Mouse (Mus musculus): ENCODE data around the gene Tacc3. TPM values are rescaled to one million over a fixed set of nuclear protein-coding genes. Genes with fewer than 3 reads are reported as not detected.

Gene Tacc3
- polyA plus RNA-seq, 1 experiment from 2014 or later = 227 TPM

DNA sequence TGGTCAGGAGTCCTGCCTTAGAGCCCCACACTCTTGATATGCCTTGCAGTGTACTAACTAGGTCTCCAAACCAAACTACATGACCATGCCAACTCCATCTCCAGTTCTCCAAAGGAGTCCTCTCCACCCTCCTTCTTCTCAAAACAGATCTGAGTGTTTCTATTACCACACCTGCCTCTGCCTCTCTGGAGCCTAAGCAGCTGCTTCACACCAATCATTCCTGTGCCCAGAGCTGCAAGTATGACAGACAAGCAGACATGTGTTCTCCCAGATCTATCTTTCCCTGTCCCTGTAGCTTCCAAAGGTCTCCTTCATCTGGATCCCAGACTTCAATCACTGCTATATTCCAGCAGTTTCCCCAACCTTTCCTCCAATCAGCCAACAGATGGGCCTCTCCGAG lies 1.2 kb upstream of the Tacc3 start:
- Histone ChIP-seq H3K27me3 (no peaks in the 10 kb centered on the region), H3K4me2 (peak overlapping the region; percentile 74), H3K9ac (peak overlapping the region; percentile 67), H3K4me1 (peaks cover 31% of the 10 kb centered on the region), H3K9me3 (no peaks in the 10 kb centered on the region), H3K27ac (peak overlapping the region; percentile 77), H3K4me3 (peak overlapping the region; percentile 91), H3K36me3 (peaks cover 37% of the 10 kb centered on the region)
- 15% methylated on average over 1 of the region's 1 CpGs for WGBS
- no peak for ATAC-seq (ENCODE audit: borderline replicate concordance, extremely low read depth, low FRiP score, low TSS enrichment)

DNA sequence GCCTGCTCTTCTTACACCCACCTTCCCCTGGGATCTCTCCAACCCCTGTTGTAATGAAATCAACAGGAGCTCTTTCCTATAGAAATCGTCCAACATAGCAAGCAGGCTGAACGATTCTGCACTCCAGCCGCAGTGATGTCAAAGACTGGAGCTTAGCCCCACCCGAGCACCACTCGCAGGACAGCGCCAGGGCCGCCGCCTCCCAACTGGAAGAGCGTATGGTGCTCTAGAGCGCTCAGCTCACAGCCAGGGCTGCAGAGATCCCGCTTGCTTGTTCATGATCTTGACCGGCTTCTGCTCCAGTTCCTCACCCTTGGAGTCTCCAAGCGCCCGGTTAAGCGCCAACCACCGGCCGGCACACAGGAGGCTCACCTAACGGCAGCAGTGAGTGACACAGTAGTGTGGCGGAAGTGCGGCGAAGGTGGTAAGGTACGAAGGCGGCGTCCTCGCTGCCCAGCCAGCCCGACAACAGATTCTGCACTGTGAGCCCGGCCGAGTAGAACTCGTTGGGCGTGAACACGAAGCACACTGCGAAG lies 609 bp upstream of the Tacc3 start:
- H3K4me1 ChIP-seq = peaks cover 31% of the 10 kb centered on the region
- ATAC-seq (ENCODE audit: borderline replicate concordance, extremely low read depth, low FRiP score, low TSS enrichment) = peak; percentile 15

DNA sequence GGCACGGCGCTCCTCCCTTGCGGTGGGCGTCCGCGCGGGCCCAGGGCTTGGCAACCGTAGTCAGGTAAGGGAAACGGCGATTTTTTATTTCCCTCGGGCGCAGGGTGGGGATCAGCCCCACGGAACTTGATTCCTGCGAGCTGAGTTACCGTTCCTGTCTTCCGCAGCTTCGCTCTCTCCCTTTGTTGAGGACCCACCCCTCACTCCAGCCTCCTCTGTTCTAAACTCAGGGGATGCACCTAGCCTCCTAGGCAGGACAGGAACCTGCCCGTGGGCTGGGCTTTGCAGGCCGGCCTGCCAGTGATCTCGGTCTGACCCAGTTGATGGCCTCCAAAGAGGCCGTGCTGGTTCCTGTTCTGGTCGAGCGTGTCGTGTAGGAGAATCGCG lies 729 bp downstream of the Tacc3 start:
- H3K4me1 ChIP-seq = peaks cover 27% of the 10 kb centered on the region
- H3K9me3 ChIP-seq = no peaks in the 10 kb centered on the region
- H3K27me3 ChIP-seq = no peaks in the 10 kb centered on the region
- peak overlapping the region; percentile 91 for H3K4me3 ChIP-seq
- H3K4me2 ChIP-seq = peak overlapping the region; percentile 74
- H3K36me3 ChIP-seq = peaks cover 49% of the 10 kb centered on the region
- peak overlapping the region; percentile 97 for H3K27ac ChIP-seq
- no peak for ATAC-seq (ENCODE audit: borderline replicate concordance, extremely low read depth, low FRiP score, low TSS enrichment)
- H3K9ac ChIP-seq = peak overlapping the region; percentile 96
- under 1% methylated on average over 26 of the region's 26 CpGs for WGBS

More for the DNA sequence above, 609 bp upstream of the Tacc3 start:
- under 1% methylated on average over 32 of the region's 32 CpGs for WGBS
- Histone ChIP-seq H3K36me3 (peaks cover 42% of the 10 kb centered on the region), H3K9me3 (no peaks in the 10 kb centered on the region), H3K4me2 (peak overlapping the region; percentile 74), H3K9ac (peak overlapping the region; percentile 67), H3K27me3 (no peaks in the 10 kb centered on the region), H3K4me3 (peak overlapping the region; percentile 91), H3K27ac (peak overlapping the region; percentile 77)

DNA sequence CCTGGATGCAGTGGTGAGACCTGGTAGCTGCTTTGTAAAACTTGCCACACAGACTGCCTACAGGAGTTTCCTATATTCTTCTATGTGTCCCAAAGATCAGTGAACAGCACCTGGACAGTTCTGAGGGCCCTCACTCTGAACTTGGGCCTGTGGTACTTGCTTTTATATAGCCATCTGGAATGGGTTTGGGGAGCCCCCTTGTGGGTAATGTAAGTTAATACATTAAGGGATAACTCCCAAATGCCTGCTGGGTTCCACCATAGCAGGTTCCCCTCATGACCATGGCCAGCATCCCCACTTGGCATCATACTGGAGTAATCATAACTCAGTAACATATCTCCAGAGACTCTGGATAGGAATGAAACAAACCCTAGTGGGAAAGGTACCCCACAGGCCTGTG lies 10.3 kb downstream of the Tacc3 start:
- Histone ChIP-seq H3K4me3 (no peak overlapping the region), H3K27me3 (no peaks in the 10 kb centered on the region), H3K9ac (no peak overlapping the region), H3K9me3 (no peaks in the 10 kb centered on the region), H3K4me1 (no peaks in the 10 kb centered on the region), H3K4me2 (no peak overlapping the region), H3K36me3 (peaks cover 89% of the 10 kb centered on the region), H3K27ac (no peak overlapping the region)
- no peak for ATAC-seq (ENCODE audit: borderline replicate concordance, extremely low read depth, low FRiP score, low TSS enrichment)

DNA sequence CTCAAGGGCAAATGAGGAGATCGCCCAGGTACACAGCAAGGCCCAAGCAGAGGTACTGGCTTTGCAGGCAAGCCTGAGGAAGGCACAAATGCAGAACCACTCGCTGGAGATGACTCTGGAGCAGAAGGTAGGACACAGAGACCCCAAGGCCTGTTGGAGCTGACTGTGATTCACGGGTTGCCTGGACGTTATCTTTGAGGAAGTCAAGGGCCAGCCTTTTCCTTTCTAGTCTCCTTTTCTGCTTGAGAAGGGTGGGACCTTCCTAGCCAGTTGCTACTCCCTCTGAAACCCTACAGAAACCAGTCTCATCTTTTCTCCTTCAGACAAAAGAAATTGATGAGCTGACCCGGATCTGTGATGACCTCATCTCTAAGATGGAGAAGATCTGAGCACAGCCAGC lies 13.7 kb downstream of the Tacc3 start:
- no peak overlapping the region for H3K4me2 ChIP-seq
- ATAC-seq (ENCODE audit: borderline replicate concordance, extremely low read depth, low FRiP score, low TSS enrichment) = no peak
- H3K4me1 ChIP-seq = peaks cover 9% of the 10 kb centered on the region
- no peak overlapping the region for H3K4me3 ChIP-seq
- no peak overlapping the region for H3K27ac ChIP-seq
- no peaks in the 10 kb centered on the region for H3K9me3 ChIP-seq
- H3K27me3 ChIP-seq = no peaks in the 10 kb centered on the region
- H3K36me3 ChIP-seq = peaks cover 60% of the 10 kb centered on the region
- no peak overlapping the region for H3K9ac ChIP-seq
- 67% methylated on average over 5 of the region's 5 CpGs for WGBS

DNA sequence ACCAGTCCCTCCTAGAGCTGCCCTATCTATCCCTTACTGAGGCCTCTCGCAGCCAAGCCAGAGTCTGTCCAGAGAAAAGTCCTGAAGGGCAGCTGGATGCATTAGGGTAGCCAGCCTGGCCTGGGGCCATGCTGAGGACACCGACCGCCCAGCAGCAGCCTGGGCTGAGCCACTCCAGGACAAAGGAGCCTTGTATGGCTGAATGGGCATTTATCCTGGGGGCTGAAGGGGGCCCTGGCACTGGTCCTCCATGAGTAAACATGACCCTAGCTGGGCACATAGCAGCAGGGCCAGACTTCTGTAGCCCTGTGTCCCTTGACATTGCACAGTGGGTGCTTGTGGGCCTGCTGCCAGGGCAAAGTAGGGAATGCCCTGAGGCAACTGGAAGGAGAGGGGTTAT lies 16.5 kb downstream of the Tacc3 start:
- peaks cover 33% of the 10 kb centered on the region for H3K36me3 ChIP-seq
- H3K9ac ChIP-seq = no peak overlapping the region
- 0 out of 2 replicates have a peak, but pooled peaks have one; percentile 29 for ATAC-seq (ENCODE audit: borderline replicate concordance, extremely low read depth, low FRiP score, low TSS enrichment)
- WGBS = 39% methylated on average over 3 of the region's 3 CpGs
- H3K27me3 ChIP-seq = no peaks in the 10 kb centered on the region
- H3K4me3 ChIP-seq = no peak overlapping the region
- peaks cover 15% of the 10 kb centered on the region for H3K4me1 ChIP-seq
- peak overlapping the region; percentile 52; the same call in 1 of the 2 replicates for H3K27ac ChIP-seq
- H3K9me3 ChIP-seq = no peaks in the 10 kb centered on the region
- no peak overlapping the region for H3K4me2 ChIP-seq

DNA sequence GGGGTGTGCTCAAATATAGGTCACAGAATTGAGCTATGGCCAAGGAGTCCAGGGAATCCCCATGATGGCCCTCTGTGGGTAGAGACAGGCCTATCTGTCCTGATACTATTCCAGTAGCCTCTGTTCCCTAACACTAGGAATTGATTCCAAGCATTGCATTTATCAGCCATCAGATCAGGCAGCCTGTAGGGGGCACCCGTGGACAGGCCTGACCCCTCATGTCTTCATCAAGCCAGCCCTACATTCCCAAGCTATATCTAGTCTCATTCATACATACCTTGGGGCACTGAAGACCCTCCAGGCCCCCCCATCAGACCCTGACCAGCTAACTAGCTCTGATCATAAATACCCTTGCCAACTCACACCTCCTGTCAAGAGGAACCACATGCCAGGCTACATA lies 18.0 kb downstream of the Tacc3 start:
- Histone ChIP-seq H3K9ac (no peak overlapping the region), H3K27me3 (no peaks in the 10 kb centered on the region), H3K4me3 (no peak overlapping the region), H3K4me2 (no peak overlapping the region), H3K4me1 (peaks cover 16% of the 10 kb centered on the region), H3K9me3 (no peaks in the 10 kb centered on the region), H3K36me3 (peaks cover 18% of the 10 kb centered on the region), H3K27ac (no peak overlapping the region)
- 0% methylated on average over 1 of the region's 1 CpGs for WGBS
- no peak; the same call in 1 of the 2 replicates for ATAC-seq (ENCODE audit: borderline replicate concordance, extremely low read depth, low FRiP score, low TSS enrichment)

DNA sequence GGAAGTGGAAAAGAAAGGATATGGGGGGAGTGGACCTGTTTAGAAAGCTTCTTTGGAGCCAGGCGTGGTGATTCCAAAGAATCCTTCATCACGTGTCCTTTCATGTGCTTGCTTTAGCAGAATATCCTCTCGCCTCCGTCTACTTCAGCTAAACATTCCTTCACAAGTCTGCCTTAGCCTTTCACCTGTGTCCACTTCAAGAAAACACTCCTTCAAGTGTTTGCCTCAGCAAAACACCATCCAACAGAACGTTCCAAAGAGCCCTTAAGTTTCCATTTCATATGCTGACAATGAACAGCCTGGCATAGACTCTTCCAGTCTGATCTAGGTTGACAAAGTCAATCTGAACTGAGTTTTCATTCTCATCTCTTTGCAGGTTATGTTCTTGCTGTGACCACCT lies 20.3 kb downstream of the Tacc3 start:
- ATAC-seq (ENCODE audit: borderline replicate concordance, extremely low read depth, low FRiP score, low TSS enrichment) = no peak
- Histone ChIP-seq H3K9me3 (no peaks in the 10 kb centered on the region), H3K4me1 (peaks cover 24% of the 10 kb centered on the region), H3K9ac (no peak overlapping the region), H3K4me2 (no peak overlapping the region), H3K27me3 (no peaks in the 10 kb centered on the region), H3K27ac (peak overlapping the region; percentile 79), H3K36me3 (no peaks in the 10 kb centered on the region), H3K4me3 (no peak overlapping the region)
- WGBS = 48% methylated on average over 5 of the region's 5 CpGs

DNA sequence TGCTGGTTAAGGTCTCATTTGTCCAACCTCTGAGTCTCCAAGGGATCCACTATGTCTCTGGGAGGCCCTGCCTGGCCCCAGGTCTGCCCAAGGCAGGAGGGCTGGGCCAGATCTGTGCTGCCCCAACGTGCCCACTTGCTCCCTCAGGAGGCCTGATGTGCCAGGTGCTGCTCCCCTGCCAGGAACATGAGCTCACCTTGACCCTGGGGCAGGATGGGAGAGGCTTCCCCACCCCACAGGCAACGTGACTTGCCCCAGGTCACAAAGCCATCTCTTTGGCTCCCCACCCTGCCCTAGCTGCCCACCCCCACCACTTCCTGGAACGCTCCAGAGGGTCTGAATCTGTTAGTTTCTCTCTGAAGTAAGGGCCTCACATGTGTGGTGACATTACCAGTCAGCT lies 23.1 kb downstream of the Tacc3 start:
- no peaks in the 10 kb centered on the region for H3K27me3 ChIP-seq
- H3K36me3 ChIP-seq = no peaks in the 10 kb centered on the region
- H3K9me3 ChIP-seq = no peaks in the 10 kb centered on the region
- H3K27ac ChIP-seq = no peak overlapping the region
- H3K4me3 ChIP-seq = no peak overlapping the region
- WGBS = 52% methylated on average over 3 of the region's 3 CpGs
- H3K4me2 ChIP-seq = no peak overlapping the region
- no peak for ATAC-seq (ENCODE audit: borderline replicate concordance, extremely low read depth, low FRiP score, low TSS enrichment)
- peaks cover 19% of the 10 kb centered on the region for H3K4me1 ChIP-seq
- no peak overlapping the region for H3K9ac ChIP-seq

DNA sequence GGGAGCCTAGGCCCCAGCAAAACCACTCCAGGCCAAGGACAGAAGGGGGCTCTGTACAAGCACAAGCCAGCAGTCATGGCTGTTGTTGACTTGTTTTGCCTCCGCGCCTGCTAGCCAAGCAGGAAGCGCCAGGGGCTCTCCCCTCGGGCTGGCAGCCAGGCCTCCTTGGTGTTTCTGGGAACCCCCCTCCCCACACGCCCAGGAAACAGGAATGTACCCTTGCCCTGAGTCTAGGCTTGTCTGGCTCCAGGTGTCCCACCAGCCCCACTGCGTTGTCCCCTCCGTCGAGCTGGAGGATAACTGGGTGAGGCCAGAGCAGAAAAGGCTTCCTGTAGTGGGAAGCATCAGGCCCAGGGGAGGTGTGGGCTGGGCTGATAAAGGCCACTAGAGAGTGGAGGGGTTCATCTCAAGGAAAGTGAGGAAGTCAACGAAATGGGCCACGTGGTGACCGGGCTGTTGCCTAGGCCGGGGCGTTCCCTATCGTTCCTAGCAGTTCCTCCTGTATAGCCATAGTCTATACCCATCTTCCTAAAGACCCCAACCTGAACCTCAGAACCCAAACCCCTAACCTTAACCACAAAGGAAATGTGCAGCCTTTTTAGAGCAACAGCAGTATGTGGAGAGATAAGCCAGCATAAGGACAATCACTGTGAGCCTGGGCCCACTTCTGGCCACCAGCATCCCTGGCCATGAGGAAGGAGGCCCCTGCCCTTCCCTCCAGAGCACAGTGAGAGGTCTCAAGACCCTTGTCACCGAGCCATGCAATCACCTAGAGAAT lies 23.9 kb downstream of the Tacc3 start:
- ATAC-seq (ENCODE audit: borderline replicate concordance, extremely low read depth, low FRiP score, low TSS enrichment) = no peak
- Histone ChIP-seq H3K9me3 (no peaks in the 10 kb centered on the region), H3K27me3 (no peaks in the 10 kb centered on the region), H3K36me3 (no peaks in the 10 kb centered on the region), H3K4me1 (peaks cover 19% of the 10 kb centered on the region), H3K27ac (no peak overlapping the region), H3K9ac (no peak overlapping the region), H3K4me3 (no peak overlapping the region), H3K4me2 (no peak overlapping the region)
- WGBS = 72% methylated on average over 15 of the region's 15 CpGs

DNA sequence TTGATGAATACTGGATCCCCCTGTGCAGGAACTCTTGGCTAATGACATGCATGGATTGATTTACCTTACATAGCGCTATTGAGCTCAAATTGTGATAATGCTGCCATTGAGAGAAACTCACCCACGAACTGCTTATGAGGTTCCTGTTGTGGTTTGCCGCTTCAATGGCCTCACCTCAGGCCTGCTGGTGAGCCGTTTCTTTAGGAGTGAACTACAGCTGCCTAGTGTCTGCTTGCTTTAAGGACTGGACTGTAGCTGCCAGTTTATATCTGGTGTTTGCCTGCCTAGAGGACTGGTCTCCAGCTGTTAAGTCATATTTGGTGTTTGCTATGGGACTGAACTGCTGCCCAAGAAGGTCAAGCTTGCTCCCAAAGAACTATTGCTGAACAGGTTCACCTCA lies 25.0 kb downstream of the Tacc3 start:
- WGBS = 86% methylated on average over 4 of the region's 4 CpGs
- H3K27me3 ChIP-seq = no peaks in the 10 kb centered on the region
- no peak overlapping the region for H3K4me3 ChIP-seq
- H3K9me3 ChIP-seq = no peaks in the 10 kb centered on the region
- no peaks in the 10 kb centered on the region for H3K36me3 ChIP-seq
- peaks cover 24% of the 10 kb centered on the region for H3K4me1 ChIP-seq
- no peak overlapping the region for H3K27ac ChIP-seq
- H3K9ac ChIP-seq = no peak overlapping the region
- no peak overlapping the region for H3K4me2 ChIP-seq
- ATAC-seq (ENCODE audit: borderline replicate concordance, extremely low read depth, low FRiP score, low TSS enrichment) = no peak

DNA sequence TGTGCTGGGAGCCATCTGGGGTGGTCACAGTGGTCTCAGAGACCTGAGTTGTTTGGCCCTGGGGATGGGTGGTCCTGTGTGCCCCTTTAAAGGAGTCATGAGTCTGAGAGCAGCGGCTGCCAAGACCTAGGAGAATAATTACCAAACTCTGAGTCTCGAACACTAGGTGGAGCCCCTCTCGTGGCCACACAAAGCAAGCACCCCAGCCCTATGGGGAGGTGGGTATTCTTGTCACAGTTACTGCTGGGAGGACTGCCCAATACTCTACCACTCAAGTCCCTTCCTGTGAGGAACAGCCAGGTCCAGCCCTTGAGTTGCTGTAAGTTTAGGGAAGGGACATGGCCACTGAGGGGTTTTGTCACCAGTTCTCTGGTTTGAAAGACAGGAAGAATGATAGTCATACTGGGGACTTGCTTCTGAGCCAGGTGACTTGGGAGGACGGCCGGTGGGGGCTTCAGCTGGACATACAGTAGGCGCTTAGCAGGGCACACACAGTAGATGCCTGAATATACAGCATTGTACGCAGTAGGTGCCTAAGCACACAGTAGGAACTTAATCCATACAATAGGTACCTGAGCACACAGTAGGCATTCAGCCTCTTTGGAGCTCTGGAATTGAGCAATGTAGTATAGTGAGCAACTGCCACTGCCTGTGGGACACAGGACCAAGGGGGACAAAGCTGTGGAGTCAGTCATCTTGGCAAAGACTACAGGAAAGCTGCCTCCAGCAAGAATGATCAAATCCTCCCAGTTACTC lies 26.1 kb downstream of the Tacc3 start:
- Histone ChIP-seq H3K27ac (no peak overlapping the region), H3K4me3 (no peak overlapping the region), H3K4me1 (peaks cover 29% of the 10 kb centered on the region), H3K9ac (no peak overlapping the region), H3K9me3 (no peaks in the 10 kb centered on the region), H3K36me3 (no peaks in the 10 kb centered on the region), H3K27me3 (no peaks in the 10 kb centered on the region), H3K4me2 (no peak overlapping the region)
- 42% methylated on average over 7 of the region's 7 CpGs for WGBS
- peak; percentile 55; the same call in 1 of the 2 replicates for ATAC-seq (ENCODE audit: borderline replicate concordance, extremely low read depth, low FRiP score, low TSS enrichment)
